ENCODE assay signal across 28 mouse cellular contexts in the genomic region with DNA sequence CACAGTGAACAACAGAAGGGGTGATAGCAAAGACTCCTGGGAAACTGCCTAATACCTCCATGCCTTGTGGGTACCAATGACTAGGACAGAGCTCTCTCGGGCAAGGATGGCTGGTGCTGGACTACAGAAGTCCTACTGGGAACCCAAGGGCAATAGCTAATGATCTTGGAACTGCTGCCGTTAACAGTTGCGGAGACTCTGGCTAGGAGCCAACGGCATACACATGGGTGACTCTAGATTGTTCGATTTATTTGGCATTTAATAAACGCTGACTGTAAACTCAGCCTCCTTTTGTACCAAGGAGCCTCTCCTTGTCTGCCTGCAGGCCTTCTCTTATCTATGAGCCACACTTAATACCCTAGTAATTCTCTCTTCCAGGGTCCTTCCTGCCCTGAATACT.
A peak's percentile ranks its signal among the peaks of the same experiment; 100 is the strongest.
DNase-seq lines count a peak whose midpoint lies in the region; ATAC-seq lines count a peak whose summit lies in the region.
"Had no signal": no experiment of that assay in that cellular context is flagged by ENCODE, and none has a peak within 500 bp of the region (broad histone marks: within the 10 kb centered on the region; RNA-seq: fewer than 3 reads in every experiment).

No protein-coding gene starts in this region.

- no peaks in the 10 kb centered on the region for H3K27me3 ChIP-seq in hindbrain, embryonic 14.5 days (ENCODE audit: control insufficient read depth, insufficient read depth, low read length)
- no peaks in the 10 kb centered on the region for H3K27me3 ChIP-seq in hindbrain, embryonic 13.5 days
- no peaks in the 10 kb centered on the region for H3K27me3 ChIP-seq in liver, embryonic 16.5 days (ENCODE audit: control insufficient read depth, insufficient read depth, low read depth, low read length)
- H3K27me3 ChIP-seq in heart, embryonic 12.5 days (replicated peaks), result peaks cover 48% of the 10 kb centered on the region
- H3K27me3 ChIP-seq: CH12.LX; forebrain, embryonic 15.5 days; limb, embryonic 12.5 days had no signal

- peaks cover 15% of the 10 kb centered on the region; the same call in 1 of the 2 replicates for H3K4me1 ChIP-seq in hindbrain, embryonic 14.5 days (replicated peaks; ENCODE audit: control insufficient read depth, insufficient read depth, low read length)
- peaks cover 23% of the 10 kb centered on the region for H3K4me1 ChIP-seq in hindbrain, embryonic 13.5 days (replicated peaks)
- peaks cover 53% of the 10 kb centered on the region for H3K4me1 ChIP-seq in liver, embryonic 16.5 days (ENCODE audit: control insufficient read depth, low read depth, low read length)
- H3K4me1 ChIP-seq in heart, embryonic 12.5 days (replicated peaks), result 0 out of 2 replicates have a peak, but pooled peaks cover 3% of the 10 kb centered on the region
- H3K4me1 ChIP-seq: forebrain, embryonic 15.5 days; limb, embryonic 12.5 days; midbrain, embryonic 10.5 days had no signal

- 57% methylated on average over 6 of the region's 6 CpGs for WGBS in hindbrain, embryonic 14.5 days
- WGBS in hindbrain, embryonic 13.5 days, result 66% methylated on average over 6 of the region's 6 CpGs
- WGBS in liver, embryonic 16.5 days (ENCODE audit: insufficient replicate concordance), result 54% methylated on average over 6 of the region's 6 CpGs
- WGBS in heart, embryonic 12.5 days, result 87% methylated on average over 6 of the region's 6 CpGs

- peaks cover 11% of the 10 kb centered on the region for H3K36me3 ChIP-seq in hindbrain, embryonic 14.5 days (replicated peaks; ENCODE audit: control insufficient read depth, insufficient read depth)
- H3K36me3 ChIP-seq in hindbrain, embryonic 13.5 days, result peaks cover 12% of the 10 kb centered on the region; the same call in 1 of the 2 replicates
- no peaks in the 10 kb centered on the region for H3K36me3 ChIP-seq in liver, embryonic 16.5 days (ENCODE audit: control insufficient read depth, insufficient read depth)
- H3K36me3 ChIP-seq in heart, embryonic 12.5 days, result no peaks in the 10 kb centered on the region
- H3K36me3 ChIP-seq: limb, embryonic 12.5 days had no signal

- no peak for ATAC-seq in hindbrain, embryonic 14.5 days (ENCODE audit: low FRiP score)
- ATAC-seq in hindbrain, embryonic 13.5 days (ENCODE audit: low FRiP score), result no peak
- ATAC-seq in erythroid progenitor cell, adult 5-6 weeks (replicated peaks; ENCODE audit: low FRiP score, poor library complexity, severe bottlenecking), result peak; percentile 21; the same call in 1 of the 2 replicates
- peak; percentile 31; the same call in 1 of the 2 replicates for ATAC-seq in liver, embryonic 16.5 days (ENCODE audit: low read depth)
- no peak for ATAC-seq in heart, embryonic 12.5 days (ENCODE audit: insufficient number of reproducible peaks, low FRiP score)
- ATAC-seq: activated CD4-positive, CD25-positive, alpha-beta regulatory T cell, adult 4 months; forebrain, embryonic 15.5 days; intestine, postnatal 0 days; lung, postnatal 0 days; midbrain, embryonic 16.5 days had no signal

- no peak overlapping the region for H3K4me3 ChIP-seq in hindbrain, embryonic 14.5 days (replicated peaks; ENCODE audit: low read length)
- no peak overlapping the region for H3K4me3 ChIP-seq in hindbrain, embryonic 13.5 days
- no peak overlapping the region for H3K4me3 ChIP-seq in liver, embryonic 16.5 days (ENCODE audit: low read depth, low read length)
- H3K4me3 ChIP-seq in heart, embryonic 12.5 days, result no peak overlapping the region
- H3K4me3 ChIP-seq: forebrain, embryonic 15.5 days; gastrocnemius, adult 2 months; heart, adult 2 months; limb, embryonic 12.5 days; midbrain, embryonic 10.5 days had no signal

- H3K9ac ChIP-seq in hindbrain, embryonic 14.5 days, result no peak overlapping the region
- no peak overlapping the region for H3K9ac ChIP-seq in hindbrain, embryonic 13.5 days
- no peak overlapping the region for H3K9ac ChIP-seq in liver, embryonic 16.5 days (ENCODE audit: low read depth, low read length)
- no peak overlapping the region for H3K9ac ChIP-seq in heart, embryonic 12.5 days
- H3K9ac ChIP-seq: forebrain, embryonic 15.5 days; limb, embryonic 12.5 days had no signal

- no peak overlapping the region for H3K27ac ChIP-seq in hindbrain, embryonic 14.5 days
- no peak overlapping the region for H3K27ac ChIP-seq in hindbrain, embryonic 13.5 days
- no peak overlapping the region for H3K27ac ChIP-seq in liver, embryonic 16.5 days (ENCODE audit: low read length)
- no peak overlapping the region for H3K27ac ChIP-seq in heart, embryonic 12.5 days (ENCODE audit: poor library complexity, severe bottlenecking)
- H3K27ac ChIP-seq: forebrain, embryonic 15.5 days; gastrocnemius, adult 2 months; heart, adult 2 months; limb, embryonic 12.5 days; midbrain, embryonic 10.5 days; stomach, postnatal 0 days had no signal

- no peak overlapping the region for H3K4me2 ChIP-seq in hindbrain, embryonic 14.5 days (replicated peaks)
- H3K4me2 ChIP-seq in hindbrain, embryonic 13.5 days, result no peak overlapping the region
- peak overlapping the region; percentile 30; the same call in 1 of the 2 replicates for H3K4me2 ChIP-seq in liver, embryonic 16.5 days (ENCODE audit: low read depth, low read length)
- H3K4me2 ChIP-seq in heart, embryonic 12.5 days, result no peak overlapping the region
- H3K4me2 ChIP-seq: forebrain, embryonic 15.5 days; limb, embryonic 12.5 days had no signal

- H3K9me3 ChIP-seq in hindbrain, embryonic 14.5 days (ENCODE audit: control insufficient read depth, low read length), result no peaks in the 10 kb centered on the region
- H3K9me3 ChIP-seq in hindbrain, embryonic 13.5 days, result no peaks in the 10 kb centered on the region
- no peaks in the 10 kb centered on the region for H3K9me3 ChIP-seq in liver, embryonic 16.5 days (replicated peaks; ENCODE audit: control insufficient read depth, low read length)
- H3K9me3 ChIP-seq in heart, embryonic 12.5 days (replicated peaks), result no peaks in the 10 kb centered on the region; the same call in 1 of the 2 replicates
- H3K9me3 ChIP-seq: forebrain, embryonic 15.5 days; limb, embryonic 12.5 days; midbrain, embryonic 10.5 days had no signal

- DNase-seq in cerebellum, adult 9-10 months, result peak; percentile 9
- DNase-seq in cerebellum, postnatal 4 days (ENCODE audit: low spot score in 2 of 2), result no peak
- peak; percentile 32 for DNase-seq in hindbrain, embryonic 14.5 days (ENCODE audit: low spot score)
- DNase-seq in thymus, postnatal 10 days (ENCODE audit: low spot score in 2 of 2), result no peak
- DNase-seq: adrenal gland, adult 2 months; adrenal gland, postnatal 36 days; gastrocnemius, adult 2 months; gastrocnemius, postnatal 36 days; heart, adult 2 months; heart, postnatal 14 days; kidney, adult 9 months; kidney, postnatal 10 days; lung, adult 18-20 months; lung, postnatal 4 days; right cerebral cortex, postnatal 4 days had no signal

Comparison
In these comparisons a context has a peak if more than half of its experiments do, and no peak if none do; other contexts are left out.
1. DNase-seq: peak in cerebellum, adult 9-10 months (single experiment) and hindbrain, embryonic 14.5 days (single experiment); none in cerebellum, postnatal 4 days (0 of 2) and thymus, postnatal 10 days (0 of 2).
2. ATAC-seq: peak in erythroid progenitor cell, adult 5-6 weeks (single experiment) and liver, embryonic 16.5 days (single experiment); none in hindbrain, embryonic 14.5 days (single experiment), hindbrain, embryonic 13.5 days (single experiment) and heart, embryonic 12.5 days (single experiment).